Mouse (Mus musculus) limb, embryonic 12.5 days (tissue): ENCODE data around the gene Zfp384. TPM values are rescaled to one million over a fixed set of nuclear protein-coding genes. Genes with fewer than 3 reads are reported as not detected.
"Not testable (repeated sequence)": the region's sequence is repeated elsewhere in the genome, so short reads cannot be mapped to it uniquely, and the experiment has no call there.

Source experiments
- ATAC-seq: fragments of 200-750 bp; cut with Nextera tagmentation; 2 replicates; pipeline ENCODE4 v1.8.0; 2017; ENCODE audit warnings: low read depth, moderate TSS enrichment; ENCODE audit not compliant: insufficient number of reproducible peaks, insufficient read depth, low FRiP score, low TSS enrichment
- H3K27ac ChIP-seq: fragments of 300-500 bp; sonication (generic); 2 replicates; pipeline ENCODE4 v1.5.1; 2016; ENCODE audit warnings: mild to moderate bottlenecking, moderate library complexity
- H3K27me3 ChIP-seq: fragments of 300-500 bp; sonication (generic); 2 replicates; pipeline ENCODE4 v1.6.1; 2016; ENCODE audit warnings: mild to moderate bottlenecking, moderate library complexity
- H3K36me3 ChIP-seq: fragments of 300-500 bp; sonication (generic); 2 replicates; pipeline ENCODE4 v1.6.1; 2016; ENCODE audit warnings: mild to moderate bottlenecking, moderate library complexity
- H3K4me1 ChIP-seq: fragments of 300-500 bp; sonication (generic); replicated peaks from 2 replicates; pipeline ENCODE4 v1.6.1; 2016
- H3K4me2 ChIP-seq: fragments of 300-500 bp; sonication (generic); 2 replicates; pipeline ENCODE4 v1.6.1; 2016; ENCODE audit warnings: mild to moderate bottlenecking, moderate library complexity
- H3K4me3 ChIP-seq: fragments of 300-500 bp; sonication (generic); replicated peaks from 2 replicates; pipeline ENCODE4 v1.5.1; 2016; ENCODE audit warnings: mild to moderate bottlenecking
- H3K9ac ChIP-seq: fragments of 300-500 bp; sonication (generic); replicated peaks from 2 replicates; pipeline ENCODE4 v1.6.1; 2016; ENCODE audit warnings: mild to moderate bottlenecking, moderate library complexity
- H3K9me3 ChIP-seq: fragments of 300-500 bp; sonication (generic); 2 replicates; pipeline ENCODE4 v1.6.1; 2016; ENCODE audit warnings: mild to moderate bottlenecking, moderate library complexity
- WGBS: fragments of 180-500 bp; shearing (Covaris S2); methylation state at CpG from one replicate; pipeline ENCODE4 v1.1.7; 2016; 5-methylcytosine and 5-hydroxymethylcytosine counted together
- polyA plus RNA-seq: library from polyadenylated mRNA; unstranded; fragments of >200 nt; fragmentation: Nextera tagmentation; extraction: Ambion mirVana; gene quantifications from 2 replicates; pipeline ENCODE4 v1.2.1, GENCODE M21; 2016

Zfp384 gene
- polyA plus RNA-seq, 1 experiment from 2014 or later: 18.5 TPM

DNA sequence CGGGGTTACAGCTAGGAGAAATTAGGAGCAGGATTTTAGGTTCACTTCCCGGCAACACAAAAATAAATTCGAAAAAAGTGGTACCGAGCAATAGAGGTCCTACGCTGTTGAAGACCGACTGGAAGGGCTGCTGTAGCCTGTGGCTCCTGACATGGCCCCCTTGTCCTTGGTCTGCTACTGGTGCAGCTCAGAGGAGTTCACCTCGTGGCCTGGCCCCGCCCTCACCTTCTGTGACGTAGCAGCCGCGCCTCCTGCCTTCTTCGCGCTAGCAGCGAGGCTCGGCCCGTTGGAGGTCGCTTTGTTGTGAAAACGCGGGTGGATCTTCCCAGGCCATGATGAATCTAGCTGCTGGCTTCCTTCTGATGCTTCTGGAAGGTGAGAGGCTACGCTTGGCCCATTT lies 40.7 kb downstream of the Zfp384 start, which contains the start of gene Acrbp:
Acrbp (plus strand) TSS at position 12 of the 400 bp plus-strand sequence.
- H3K9me3 ChIP-seq: no peaks in the 10 kb centered on the region
- no peak within 1 kb of the TSS for H3K4me2 ChIP-seq
- peaks cover 100% of the 10 kb centered on the region for H3K36me3 ChIP-seq
- H3K27me3 ChIP-seq: no peaks in the 10 kb centered on the region
- no peak within 1 kb of the TSS for H3K4me3 ChIP-seq
- H3K4me1 ChIP-seq: no peaks in the 10 kb centered on the region
- 0 out of 2 replicates have a peak within 1 kb of the TSS, but pooled peaks have one; percentile 8 for H3K9ac ChIP-seq
- no peak for ATAC-seq
- WGBS: 40% methylated on average over 20 of the region's 20 CpGs
- H3K27ac ChIP-seq: no peak within 1 kb of the TSS

GRCm38 (mm10) chr6:125051237-125051636 lies 42.3 kb downstream of the Zfp384 start:
- 59% methylated on average over 5 of the region's 5 CpGs for WGBS
- H3K4me2 ChIP-seq: no peak overlapping the region
- H3K9ac ChIP-seq: no peak overlapping the region
- H3K4me3 ChIP-seq: no peak overlapping the region
- H3K27me3 ChIP-seq: no peaks in the 10 kb centered on the region
- H3K27ac ChIP-seq: no peak overlapping the region
- no peak for ATAC-seq
- H3K4me1 ChIP-seq: no peaks in the 10 kb centered on the region
- H3K9me3 ChIP-seq: no peaks in the 10 kb centered on the region
- peaks cover 98% of the 10 kb centered on the region for H3K36me3 ChIP-seq

GRCm38 (mm10) chr6:125061493-125061892 lies 52.5 kb downstream of the Zfp384 start:
- H3K4me2 ChIP-seq: no peak overlapping the region
- WGBS: 36% methylated on average over 6 of the region's 6 CpGs
- peaks cover 11% of the 10 kb centered on the region for H3K4me1 ChIP-seq
- H3K36me3 ChIP-seq: no peaks in the 10 kb centered on the region; the same call in 1 of the 2 replicates
- no peak for ATAC-seq
- no peaks in the 10 kb centered on the region for H3K27me3 ChIP-seq
- no peak overlapping the region for H3K27ac ChIP-seq
- H3K9ac ChIP-seq: no peak overlapping the region
- H3K9me3 ChIP-seq: no peaks in the 10 kb centered on the region
- H3K4me3 ChIP-seq: no peak overlapping the region

GRCm38 (mm10) chr6:125062511-125062910 lies 53.6 kb downstream of the Zfp384 start:
- H3K27ac ChIP-seq: no peak overlapping the region
- no peak overlapping the region for H3K4me2 ChIP-seq
- H3K36me3 ChIP-seq: no peaks in the 10 kb centered on the region
- H3K4me3 ChIP-seq: no peak overlapping the region
- no peaks in the 10 kb centered on the region for H3K9me3 ChIP-seq
- H3K9ac ChIP-seq: no peak overlapping the region
- ATAC-seq: no peak
- 0 out of 2 replicates have a peak, but pooled peaks cover 4% of the 10 kb centered on the region for H3K27me3 ChIP-seq
- WGBS: 89% methylated on average over 5 of the region's 5 CpGs
- peaks cover 11% of the 10 kb centered on the region for H3K4me1 ChIP-seq

DNA sequence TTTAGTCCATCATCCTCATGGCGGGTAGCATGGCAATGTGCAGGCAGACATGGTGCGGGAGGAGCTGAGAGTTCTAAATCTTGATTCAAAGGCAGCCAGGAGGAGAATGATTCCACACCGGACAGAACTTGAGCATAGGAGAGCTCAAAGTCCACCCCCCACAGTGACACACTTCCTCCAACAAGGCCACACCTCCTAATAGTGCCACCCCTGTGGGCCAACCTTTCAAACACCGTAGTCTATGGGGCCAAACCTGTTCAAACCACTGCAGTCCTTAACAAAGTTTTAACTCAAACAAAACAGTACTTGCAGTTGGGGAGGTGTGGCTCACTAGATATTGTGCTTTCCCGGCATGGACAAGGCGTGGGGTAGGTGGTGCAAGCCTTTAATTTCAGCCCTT lies 55.0 kb downstream of the Zfp384 start:
- 0 out of 2 replicates have a peak, but pooled peaks cover 8% of the 10 kb centered on the region for H3K27me3 ChIP-seq
- WGBS: 86% methylated on average over 6 of the region's 6 CpGs
- no peak for ATAC-seq
- H3K4me3 ChIP-seq: no peak overlapping the region
- peaks cover 11% of the 10 kb centered on the region for H3K4me1 ChIP-seq
- no peak overlapping the region for H3K4me2 ChIP-seq
- H3K9ac ChIP-seq: no peak overlapping the region
- no peak overlapping the region for H3K27ac ChIP-seq
- H3K9me3 ChIP-seq: no peaks in the 10 kb centered on the region
- no peaks in the 10 kb centered on the region for H3K36me3 ChIP-seq

GRCm38 (mm10) chr6:125065223-125065622 lies 56.3 kb downstream of the Zfp384 start:
- H3K27me3 ChIP-seq, ATAC-seq, H3K4me2 ChIP-seq, H3K36me3 ChIP-seq, H3K4me3 ChIP-seq, H3K9ac ChIP-seq, H3K9me3 ChIP-seq, H3K27ac ChIP-seq: not testable (repeated sequence)
- peaks cover 11% of the 10 kb centered on the region for H3K4me1 ChIP-seq
- WGBS: no CpG with 5 or more reads among the region's 1 CpGs

- ATAC-seq: no peak
- WGBS: 40% methylated on average over 8 of the region's 8 CpGs
- no peak within 1 kb of the TSS for H3K27ac ChIP-seq
- no peak within 1 kb of the TSS for H3K4me3 ChIP-seq
- H3K27me3 ChIP-seq: 0 out of 2 replicates have a peak, but pooled peaks cover 8% of the 10 kb centered on the region
- H3K36me3 ChIP-seq: no peaks in the 10 kb centered on the region
- no peak within 1 kb of the TSS for H3K9ac ChIP-seq
- no peaks in the 10 kb centered on the region for H3K9me3 ChIP-seq
- no peak within 1 kb of the TSS for H3K4me2 ChIP-seq
- peaks cover 13% of the 10 kb centered on the region for H3K4me1 ChIP-seq
Observed at GRCm38 (mm10) chr6:125067571-125067995, 58.6 kb downstream of the Zfp384 start, which contains the start of gene Lpar5. Lpar5 (plus strand) TSS chr6:125067920.

DNA sequence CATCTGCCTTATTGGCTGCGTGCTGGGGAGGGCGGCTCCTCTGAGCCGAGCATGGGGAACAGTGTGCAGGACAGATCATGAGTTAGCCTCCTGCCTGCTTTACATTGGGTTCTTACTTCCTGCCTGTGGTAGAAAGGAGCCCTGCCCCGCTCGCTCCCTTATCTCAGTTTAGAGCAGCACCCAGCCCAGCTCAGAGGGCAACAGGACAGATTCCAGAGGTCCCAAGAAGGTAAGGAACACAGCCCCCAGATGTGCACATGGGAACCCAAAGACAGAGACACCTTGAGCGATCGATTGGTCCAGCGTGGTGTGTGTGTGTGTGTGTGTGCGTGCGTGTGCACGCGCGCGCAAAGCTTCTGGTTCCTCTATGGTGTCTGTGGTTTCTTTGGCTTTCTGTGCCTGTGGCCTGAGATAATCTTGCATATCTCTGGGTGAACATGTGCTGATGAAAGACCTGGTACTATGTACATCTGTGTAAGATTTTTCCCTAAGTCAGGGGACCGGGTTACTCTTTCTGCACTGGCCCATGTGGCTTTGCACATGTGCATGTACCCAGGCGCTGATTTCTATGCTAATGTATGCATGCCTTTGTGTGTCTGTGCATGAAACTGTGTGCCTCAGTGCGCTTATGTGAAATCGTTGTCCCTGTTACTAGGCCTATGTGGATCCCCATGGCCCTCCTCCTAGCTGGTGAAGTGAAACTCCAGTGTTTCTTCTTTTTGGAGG lies 62.4 kb downstream of the Zfp384 start:
- peak overlapping the region; percentile 78 for H3K27ac ChIP-seq
- H3K9ac ChIP-seq: no peak overlapping the region

DNA sequence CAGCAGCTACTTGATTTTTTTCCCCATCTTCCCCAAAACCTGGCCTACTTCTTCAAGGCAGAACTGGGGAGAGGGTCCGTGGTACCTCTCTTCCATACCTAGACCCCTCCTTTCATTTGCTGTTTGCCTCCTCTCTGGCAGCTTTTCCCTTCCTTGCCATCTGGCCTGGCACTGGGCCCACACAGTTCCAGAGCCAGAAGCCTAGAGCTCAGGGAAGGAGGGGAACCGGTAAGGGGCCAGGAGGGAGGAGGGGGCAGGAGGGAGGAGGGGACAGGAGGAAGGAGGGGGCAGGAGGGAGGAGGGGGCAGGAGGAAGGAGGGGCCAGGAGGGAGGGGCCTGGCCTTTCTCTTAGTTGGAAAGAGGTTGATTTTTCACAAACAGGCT lies 62.9 kb downstream of the Zfp384 start:
- Histone ChIP-seq H3K4me1 (peaks cover 13% of the 10 kb centered on the region), H3K4me3 (no peak overlapping the region), H3K9me3 (no peaks in the 10 kb centered on the region), H3K27me3 (0 out of 2 replicates have a peak, but pooled peaks cover 8% of the 10 kb centered on the region), H3K4me2 (no peak overlapping the region), H3K27ac (peak overlapping the region; percentile 78), H3K36me3 (no peaks in the 10 kb centered on the region), H3K9ac (no peak overlapping the region)
- WGBS: 19% methylated on average over 2 of the region's 2 CpGs
- peak; percentile 54 for ATAC-seq

More for the DNA sequence above, 62.4 kb downstream of the Zfp384 start:
- H3K36me3 ChIP-seq: no peaks in the 10 kb centered on the region
- H3K9me3 ChIP-seq: no peaks in the 10 kb centered on the region
- WGBS: 84% methylated on average over 18 of the region's 18 CpGs
- H3K27me3 ChIP-seq: 0 out of 2 replicates have a peak, but pooled peaks cover 8% of the 10 kb centered on the region
- peaks cover 13% of the 10 kb centered on the region for H3K4me1 ChIP-seq
- H3K4me3 ChIP-seq: no peak overlapping the region
- no peak overlapping the region for H3K4me2 ChIP-seq
- 0 out of 2 replicates have a peak, but pooled peaks have one; percentile 34 for ATAC-seq

GRCm38 (mm10) chr6:125073825-125074224 lies 64.9 kb downstream of the Zfp384 start:
- WGBS: 71% methylated on average over 8 of the region's 8 CpGs
- no peaks in the 10 kb centered on the region for H3K36me3 ChIP-seq
- no peak for ATAC-seq

DNA sequence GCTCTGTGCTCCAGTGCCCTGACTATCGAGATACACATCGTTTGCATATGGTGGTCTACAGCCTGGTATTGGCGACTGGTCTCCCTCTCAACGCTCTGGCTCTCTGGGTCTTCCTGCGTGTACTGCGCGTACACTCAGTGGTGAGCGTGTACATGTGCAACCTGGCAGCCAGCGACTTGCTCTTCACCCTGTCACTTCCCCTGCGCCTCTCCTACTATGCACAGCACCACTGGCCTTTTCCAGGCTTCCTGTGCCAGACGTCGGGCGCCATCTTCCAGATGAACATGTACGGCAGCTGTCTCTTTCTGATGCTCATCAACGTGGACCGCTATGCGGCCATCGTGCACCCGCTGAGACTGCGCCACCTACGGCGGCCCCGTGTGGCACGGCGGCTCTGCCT lies 72.4 kb downstream of the Zfp384 start:
- WGBS: 26% methylated on average over 25 of the region's 25 CpGs
- H3K27me3 ChIP-seq: peaks cover 4% of the 10 kb centered on the region
- H3K4me3 ChIP-seq: peak overlapping the region; percentile 45
- H3K4me2 ChIP-seq: peak overlapping the region; percentile 78
- no peaks in the 10 kb centered on the region for H3K9me3 ChIP-seq
- no peaks in the 10 kb centered on the region for H3K36me3 ChIP-seq
- H3K27ac ChIP-seq: peak overlapping the region; percentile 79
- peaks cover 5% of the 10 kb centered on the region; the same call in 1 of the 2 replicates for H3K4me1 ChIP-seq
- peak overlapping the region; percentile 63 for H3K9ac ChIP-seq
- ATAC-seq: peak; percentile 43

More at GRCm38 (mm10) chr6:125073825-125074224, 64.9 kb downstream of the Zfp384 start:
- H3K4me1 ChIP-seq: peaks cover 13% of the 10 kb centered on the region
- no peak overlapping the region for H3K4me2 ChIP-seq
- H3K4me3 ChIP-seq: no peak overlapping the region
- no peak overlapping the region for H3K9ac ChIP-seq
- no peaks in the 10 kb centered on the region for H3K9me3 ChIP-seq
- 0 out of 2 replicates have a peak, but pooled peaks cover 1% of the 10 kb centered on the region for H3K27me3 ChIP-seq
- H3K27ac ChIP-seq: no peak overlapping the region
